Mouse (Mus musculus) myocyte (in vitro differentiated cells): ENCODE data around the gene Vps52.
"Not testable (repeated sequence)": the region's sequence is repeated elsewhere in the genome, so short reads cannot be mapped to it uniquely, and the experiment has no call there.

Experiments
- CEBPB ChIP-seq: IDR thresholded peaks from 2 replicates; pipeline ENCODE4 v1.6.1; 2011; ENCODE audit warnings: mild to moderate bottlenecking, moderate library complexity; ENCODE audit not compliant: poor library complexity, insufficient read depth, severe bottlenecking
- E2F4 ChIP-seq: IDR thresholded peaks from one replicate; pipeline ENCODE4 v1.6.1; 2011; ENCODE audit warnings: mild to moderate bottlenecking, control low read depth, moderate library complexity; ENCODE audit not compliant: insufficient read depth
- MAX ChIP-seq: IDR thresholded peaks from one replicate; pipeline ENCODE4 v1.6.1; 2011; ENCODE audit warnings: low read depth, mild to moderate bottlenecking, control low read depth
- MYOD1 ChIP-seq, 3 experiments: IDR thresholded peaks; one replicate each; pipeline ENCODE4 v1.6.1; 2011; ENCODE audit warnings: control low read depth in 2 of 3, low read depth in 2 of 3, mild to moderate bottlenecking in 2 of 3, moderate library complexity in 1 of 3; ENCODE audit not compliant: insufficient read length in 2 of 3, control insufficient read depth in 1 of 3
- MYOG ChIP-seq, 3 experiments: IDR thresholded peaks; one replicate each; pipeline ENCODE4 v1.6.1; 2011; ENCODE audit warnings: control low read depth in 2 of 3, low read depth in 2 of 3, mild to moderate bottlenecking in 2 of 3; ENCODE audit not compliant: insufficient read length in 2 of 3, control insufficient read depth in 1 of 3, insufficient read depth in 1 of 3
- POLR2A ChIP-seq: IDR thresholded peaks from one replicate; pipeline ENCODE4 v1.6.1; 2011; ENCODE audit warnings: low read depth, mild to moderate bottlenecking, control low read depth, moderate library complexity; ENCODE audit not compliant: insufficient read length
- POLR2AphosphoS2 ChIP-seq: IDR thresholded peaks from one replicate; pipeline ENCODE4 v1.6.1; 2011; ENCODE audit warnings: low read depth, control low read depth; ENCODE audit not compliant: insufficient read length
- REST ChIP-seq: IDR thresholded peaks from one replicate; pipeline ENCODE4 v1.6.1; 2011; ENCODE audit warnings: mild to moderate bottlenecking, control low read depth, moderate library complexity; ENCODE audit not compliant: insufficient read depth, insufficient read length
- SRF ChIP-seq: IDR thresholded peaks from one replicate; pipeline ENCODE4 v1.6.1; 2011; ENCODE audit warnings: low read depth; ENCODE audit not compliant: control insufficient read depth, insufficient read length
- TCF12 ChIP-seq: IDR thresholded peaks from one replicate; pipeline ENCODE4 v1.6.1; 2011; ENCODE audit warnings: mild to moderate bottlenecking, control low read depth; ENCODE audit not compliant: poor library complexity, insufficient read depth, severe bottlenecking
- TCF3 ChIP-seq: IDR thresholded peaks from one replicate; pipeline ENCODE4 v1.6.1; 2011; ENCODE audit warnings: low read depth, control low read depth; ENCODE audit not compliant: insufficient read length
- USF1 ChIP-seq: IDR thresholded peaks from one replicate; pipeline ENCODE4 v1.6.1; 2011; ENCODE audit warnings: low read depth, mild to moderate bottlenecking, control low read depth, moderate library complexity

GRCm38 (mm10) chr17:33997025-33997424 is 41.4 kb downstream of the Vps52 start:
- not testable (repeated sequence) for TF ChIP-seq MAX; POLR2A; CEBPB; USF1; TCF12; MYOG (IDR thresholded peaks at IDR 0.05; ENCODE audit: control insufficient read depth in 1 of 3, insufficient read depth in 1 of 3, insufficient read length in 2 of 3, low read depth in 2 of 3); E2F4; MYOD1 (IDR thresholded peaks at IDR 0.05; ENCODE audit: control insufficient read depth in 1 of 3, insufficient read length in 2 of 3, low read depth in 2 of 3); POLR2AphosphoS2; REST; SRF; TCF3
